Mouse (Mus musculus): ENCODE measurements around the gene Runx3.

DNA sequence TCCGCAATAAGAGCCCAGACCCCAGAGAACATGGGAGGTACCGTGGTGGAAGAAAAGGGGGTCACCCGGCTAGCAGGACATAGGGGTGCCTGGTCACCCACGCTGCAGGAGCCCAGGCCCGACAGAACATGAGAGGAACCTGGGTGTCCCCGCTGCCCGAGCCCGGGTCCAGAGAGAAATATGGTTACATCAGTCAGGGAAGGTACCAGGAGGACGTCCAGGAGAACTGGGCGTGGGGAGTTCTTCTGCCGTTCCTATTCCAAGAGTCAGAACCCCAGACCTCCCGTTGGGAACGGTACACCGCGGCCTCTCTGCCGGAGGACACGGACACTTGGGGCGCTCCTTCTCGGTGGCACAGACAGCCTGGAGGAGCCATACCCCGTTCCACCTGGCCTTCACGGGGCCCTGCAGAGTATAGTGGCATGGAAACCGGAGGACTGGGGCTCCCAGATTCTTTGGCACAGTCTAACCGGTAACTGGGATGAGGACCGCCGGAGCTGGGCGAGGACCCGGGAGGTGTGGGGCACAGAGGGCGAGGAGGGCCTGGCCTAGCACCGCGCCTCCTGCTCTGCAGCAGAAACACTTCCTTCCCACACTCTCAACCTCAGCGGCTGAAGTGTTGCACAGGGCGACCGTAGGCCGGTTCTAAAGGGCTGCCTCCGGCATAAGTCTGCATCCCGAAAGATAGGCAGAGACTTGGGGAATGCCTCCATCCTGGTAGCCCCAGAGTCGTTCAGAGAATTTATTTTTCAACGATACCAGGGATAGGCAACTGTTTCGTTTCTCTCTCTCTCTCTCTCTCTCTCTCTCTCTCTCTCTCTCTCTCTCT, 33.0 kb downstream of the Runx3 start:
- TF ChIP-seq CTCF (IDR thresholded peaks at IDR 0.05; ENCODE audit: low read depth) (no peak), EP300 (optimal IDR thresholded peaks at IDR 0.05) (no peak)

Measured in stomach, postnatal 0 days (tissue).